Mouse (Mus musculus) spleen, postnatal 36 days (tissue): ENCODE measurements at regions not wholly inside any gene's neighbourhood (a gene's known extent, or its start where the extent isn't known, plus 50 kb on each side); places are given as distances from the start of the nearest gene placed in this dataset.
A peak's percentile ranks its signal among the peaks of the same experiment; 100 is the strongest.
"Not testable (repeated sequence)": the region's sequence is repeated elsewhere in the genome, so short reads cannot be mapped to it uniquely, and the experiment has no call there.

ENCODE experiments used
- DNase-seq, 2 experiments: peaks; one replicate each; pipeline ENCODE4 v3.0.0; 2022; ENCODE audit warnings: low spot score in 2 of 2, mixed read lengths in 1 of 2

- peak; percentile 22 to 44 for DNase-seq
Measured at GRCm38 (mm10) chrX:153887285-153887684, 55.3 kb downstream of the Spin2c start.

GRCm38 (mm10) chrX:153927996-153928395 lies 84.4 kb downstream of the Samt1 start:
- DNase-seq, result no peak

GRCm38 (mm10) chrX:153932586-153932985 lies 79.9 kb downstream of the Samt1 start:
- DNase-seq, result peak; percentile 9 to 28

- no peak for DNase-seq
Measured at GRCm38 (mm10) chrX:153936111-153936510, 76.3 kb downstream of the Samt1 start.

GRCm38 (mm10) chrX:153937346-153937745 lies 75.1 kb downstream of the Samt1 start:
- DNase-seq, result no peak

- no peak for DNase-seq
Measured at GRCm38 (mm10) chrX:153940089-153940488, 72.4 kb downstream of the Samt1 start.

GRCm38 (mm10) chrX:153941130-153941529 lies 71.3 kb downstream of the Samt1 start:
- DNase-seq, result not testable (repeated sequence)
